Mouse (Mus musculus) forebrain, embryonic 15.5 days (tissue): ENCODE measurements around the gene Znrf3. TPM values are rescaled to one million over a fixed set of nuclear protein-coding genes. Genes with fewer than 3 reads are reported as not detected.

Experiments
- ATAC-seq: fragments of 200-750 bp; cut with Nextera tagmentation; replicated peaks from 2 replicates; pipeline ENCODE4 v1.8.0; 2017; ENCODE audit warnings: mild to moderate bottlenecking, moderate TSS enrichment, moderate library complexity
- H3K27ac ChIP-seq: fragments of 300-500 bp; sonication (generic); replicated peaks from 2 replicates; pipeline ENCODE4 v1.5.1; 2015; ENCODE audit warnings: mild to moderate bottlenecking, inconsistent platforms
- H3K27me3 ChIP-seq: fragments of 300-500 bp; sonication (generic); 2 replicates; pipeline ENCODE4 v1.6.1; 2015; ENCODE audit warnings: inconsistent platforms
- H3K36me3 ChIP-seq: fragments of 300-500 bp; sonication (generic); 2 replicates; pipeline ENCODE4 v1.6.1; 2015; ENCODE audit warnings: mild to moderate bottlenecking, inconsistent platforms
- H3K4me1 ChIP-seq: fragments of 300-500 bp; sonication (generic); 2 replicates; pipeline ENCODE4 v1.6.1; 2015; ENCODE audit warnings: inconsistent platforms
- H3K4me2 ChIP-seq: fragments of 300-500 bp; sonication (generic); replicated peaks from 2 replicates; pipeline ENCODE4 v1.6.1; 2015; ENCODE audit warnings: mild to moderate bottlenecking, inconsistent platforms
- H3K4me3 ChIP-seq: fragments of 300-500 bp; sonication (generic); 2 replicates; pipeline ENCODE4 v1.5.1; 2015; ENCODE audit warnings: mild to moderate bottlenecking, inconsistent platforms
- H3K9ac ChIP-seq: fragments of 300-500 bp; sonication (generic); replicated peaks from 2 replicates; pipeline ENCODE4 v1.6.1; 2015; ENCODE audit warnings: mild to moderate bottlenecking, inconsistent platforms
- H3K9me3 ChIP-seq: fragments of 300-500 bp; sonication (generic); 2 replicates; pipeline ENCODE4 v1.6.1; 2016; ENCODE audit warnings: inconsistent platforms
- WGBS: fragments of 180-500 bp; shearing (Covaris S2); methylation state at CpG from one replicate; pipeline ENCODE4 v1.1.7; 2015; ENCODE audit warnings: mixed read lengths; 5-methylcytosine and 5-hydroxymethylcytosine counted together
- polyA plus RNA-seq: library from polyadenylated mRNA; unstranded; fragments of >200 nt; fragmentation: Nextera tagmentation; extraction: Ambion mirVana; gene quantifications from 2 replicates; pipeline ENCODE4 v1.2.1, GENCODE M21; 2015

Znrf3 gene
- polyA plus RNA-seq, 1 experiment from 2014 or later, result 7.4 TPM

- H3K4me1 ChIP-seq, result no peaks in the 10 kb centered on the region
- no peak overlapping the region for H3K4me2 ChIP-seq
- no peaks in the 10 kb centered on the region for H3K27me3 ChIP-seq
- no peak overlapping the region for H3K27ac ChIP-seq
- H3K4me3 ChIP-seq, result no peak overlapping the region
- no peaks in the 10 kb centered on the region for H3K36me3 ChIP-seq
- 92% methylated on average over 6 of the region's 6 CpGs for WGBS
- no peaks in the 10 kb centered on the region for H3K9me3 ChIP-seq
- H3K9ac ChIP-seq, result no peak overlapping the region
- ATAC-seq, result no peak
Measured at GRCm38 (mm10) chr11:5325217-5325616, 119.4 kb downstream of the Znrf3 start.

DNA sequence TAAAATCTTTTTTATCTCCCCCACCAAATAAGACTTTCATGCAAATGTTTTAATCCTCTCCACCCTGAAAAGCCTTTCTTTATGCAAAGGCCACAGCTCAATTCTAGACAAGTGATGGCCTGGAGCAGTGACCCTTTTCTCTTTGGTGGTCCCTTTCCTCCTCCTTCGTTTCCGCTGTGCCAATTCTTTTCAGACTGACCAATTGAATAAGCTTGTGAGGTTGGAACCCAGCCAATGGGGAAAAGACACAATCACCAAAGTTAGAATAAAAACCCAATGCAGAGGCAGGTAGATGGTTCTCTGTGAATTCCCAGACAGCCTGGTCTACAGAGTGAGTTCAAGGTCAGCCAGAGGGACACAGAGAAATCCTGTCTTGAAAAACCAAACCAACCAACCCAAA, 120.4 kb downstream of the Znrf3 start:
- no peaks in the 10 kb centered on the region for H3K27me3 ChIP-seq
- no peak overlapping the region for H3K9ac ChIP-seq
- H3K4me1 ChIP-seq, result no peaks in the 10 kb centered on the region
- 2% methylated on average over 2 of the region's 2 CpGs for WGBS
- no peak overlapping the region for H3K4me2 ChIP-seq
- no peaks in the 10 kb centered on the region for H3K9me3 ChIP-seq
- no peak for ATAC-seq
- no peak overlapping the region for H3K4me3 ChIP-seq
- no peak overlapping the region for H3K27ac ChIP-seq
- H3K36me3 ChIP-seq, result no peaks in the 10 kb centered on the region

DNA sequence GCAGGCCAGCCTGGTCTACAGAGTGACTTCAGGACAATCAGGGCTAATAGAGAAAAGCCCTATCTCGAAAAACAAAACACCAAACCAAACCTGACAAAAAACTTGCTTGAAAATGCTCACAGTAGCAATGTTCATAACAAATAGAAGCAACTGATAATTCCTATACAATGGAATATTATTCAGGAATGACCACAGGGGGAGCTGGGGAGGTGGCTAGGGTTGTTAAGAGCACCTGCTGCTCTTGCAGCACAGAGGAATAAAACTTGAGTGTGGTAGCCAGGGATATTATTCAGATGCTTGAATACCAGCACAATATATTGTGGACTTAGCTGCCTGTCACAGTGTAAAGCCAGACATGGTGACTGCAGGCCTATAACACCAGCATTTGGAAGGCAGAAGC, 123.0 kb downstream of the Znrf3 start:
- no peak for ATAC-seq
- H3K27ac ChIP-seq, result no peak overlapping the region
- H3K9ac ChIP-seq, result no peak overlapping the region
- WGBS, result 78% methylated on average over 1 of the region's 1 CpGs
- no peaks in the 10 kb centered on the region for H3K27me3 ChIP-seq
- H3K4me2 ChIP-seq, result no peak overlapping the region
- no peak overlapping the region for H3K4me3 ChIP-seq
- peaks cover 18% of the 10 kb centered on the region for H3K4me1 ChIP-seq
- H3K36me3 ChIP-seq, result no peaks in the 10 kb centered on the region
- H3K9me3 ChIP-seq, result no peaks in the 10 kb centered on the region

- H3K27ac ChIP-seq, result peak overlapping the region; percentile 75
- H3K4me1 ChIP-seq, result peaks cover 32% of the 10 kb centered on the region
- no peak overlapping the region for H3K9ac ChIP-seq
- ATAC-seq, result no peak
- no peak overlapping the region for H3K4me2 ChIP-seq
- H3K4me3 ChIP-seq, result no peak overlapping the region
- H3K9me3 ChIP-seq, result no peaks in the 10 kb centered on the region
- H3K36me3 ChIP-seq, result no peaks in the 10 kb centered on the region
- H3K27me3 ChIP-seq, result no peaks in the 10 kb centered on the region
- WGBS, result 42% methylated on average over 2 of the region's 2 CpGs
Measured at GRCm38 (mm10) chr11:5318976-5319375, 125.7 kb downstream of the Znrf3 start.

GRCm38 (mm10) chr11:5318035-5318775, 126.4 kb downstream of the Znrf3 start:
- H3K27ac ChIP-seq, result peak overlapping the region; percentile 75
- no peak overlapping the region for H3K4me2 ChIP-seq
- H3K9ac ChIP-seq, result no peak overlapping the region
- peaks cover 40% of the 10 kb centered on the region for H3K4me1 ChIP-seq
- no peaks in the 10 kb centered on the region for H3K27me3 ChIP-seq
- 3% methylated on average over 8 of the region's 8 CpGs for WGBS
- H3K36me3 ChIP-seq, result no peaks in the 10 kb centered on the region
- H3K4me3 ChIP-seq, result no peak overlapping the region
- no peaks in the 10 kb centered on the region for H3K9me3 ChIP-seq
- ATAC-seq, result peak; percentile 88

DNA sequence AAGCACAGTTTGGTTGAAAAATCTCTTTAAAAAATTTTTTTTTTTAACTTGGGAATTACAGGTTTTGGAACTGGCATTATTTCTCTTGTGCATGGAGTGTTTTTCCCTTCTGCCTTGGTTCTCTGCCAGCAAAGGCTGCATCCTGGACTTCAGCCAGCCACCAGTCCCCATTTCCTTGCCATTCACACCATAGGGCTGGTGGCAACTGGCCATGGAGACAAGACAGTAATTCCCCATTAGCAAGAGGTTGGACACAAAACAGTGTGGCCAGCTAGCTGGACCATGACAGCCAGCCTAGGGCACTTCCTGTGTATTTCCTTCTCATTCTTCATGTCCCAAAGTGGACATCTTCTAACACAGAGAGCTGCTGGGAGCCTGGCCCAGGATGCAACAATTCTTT, 129.9 kb downstream of the Znrf3 start:
- H3K4me2 ChIP-seq, result no peak overlapping the region
- peak; percentile 49 for ATAC-seq
- H3K9ac ChIP-seq, result no peak overlapping the region
- H3K9me3 ChIP-seq, result no peaks in the 10 kb centered on the region
- H3K36me3 ChIP-seq, result no peaks in the 10 kb centered on the region
- no peak overlapping the region for H3K4me3 ChIP-seq
- H3K4me1 ChIP-seq, result peaks cover 43% of the 10 kb centered on the region
- peak overlapping the region; percentile 80 for H3K27ac ChIP-seq
- H3K27me3 ChIP-seq, result no peaks in the 10 kb centered on the region

DNA sequence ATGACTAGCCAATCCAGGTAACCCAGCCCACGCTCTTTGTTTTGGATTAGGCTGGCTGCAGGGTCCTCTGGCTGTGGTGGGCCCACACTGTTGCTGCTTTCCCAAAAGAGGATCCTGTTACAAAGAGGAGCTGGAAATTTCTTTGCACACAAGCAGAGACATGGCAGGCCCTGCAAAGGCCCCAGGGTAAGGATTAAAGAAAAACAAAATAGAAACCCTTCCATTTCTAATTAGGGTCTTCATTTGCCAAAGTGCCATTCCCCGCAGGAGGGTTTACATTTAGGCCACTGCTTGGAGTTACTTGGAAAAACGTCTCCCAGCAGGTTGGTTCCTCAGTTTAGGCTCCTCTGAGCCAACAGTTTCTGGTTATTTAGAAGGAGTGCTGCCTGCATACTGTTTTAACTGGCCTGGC, 130.3 kb downstream of the Znrf3 start:
- 7% methylated on average over 3 of the region's 3 CpGs for WGBS
- no peak overlapping the region; the same call in 1 of the 2 replicates for H3K9ac ChIP-seq
- peaks cover 43% of the 10 kb centered on the region for H3K4me1 ChIP-seq
- no peaks in the 10 kb centered on the region for H3K36me3 ChIP-seq
- H3K4me2 ChIP-seq, result no peak overlapping the region
- no peaks in the 10 kb centered on the region for H3K9me3 ChIP-seq
- H3K4me3 ChIP-seq, result no peak overlapping the region
- peak overlapping the region; percentile 80 for H3K27ac ChIP-seq
- ATAC-seq, result peak; percentile 64; the same call in 1 of the 2 replicates
- H3K27me3 ChIP-seq, result no peaks in the 10 kb centered on the region

- Histone ChIP-seq H3K4me3 (no peak overlapping the region), H3K27me3 (no peaks in the 10 kb centered on the region), H3K27ac (no peak overlapping the region), H3K9me3 (no peaks in the 10 kb centered on the region), H3K4me2 (no peak overlapping the region), H3K4me1 (no peaks in the 10 kb centered on the region), H3K9ac (no peak overlapping the region), H3K36me3 (no peaks in the 10 kb centered on the region)
- ATAC-seq, result no peak
- WGBS, result 90% methylated on average over 13 of the region's 13 CpGs
Measured at GRCm38 (mm10) chr11:5307024-5307905, 137.4 kb downstream of the Znrf3 start.

DNA sequence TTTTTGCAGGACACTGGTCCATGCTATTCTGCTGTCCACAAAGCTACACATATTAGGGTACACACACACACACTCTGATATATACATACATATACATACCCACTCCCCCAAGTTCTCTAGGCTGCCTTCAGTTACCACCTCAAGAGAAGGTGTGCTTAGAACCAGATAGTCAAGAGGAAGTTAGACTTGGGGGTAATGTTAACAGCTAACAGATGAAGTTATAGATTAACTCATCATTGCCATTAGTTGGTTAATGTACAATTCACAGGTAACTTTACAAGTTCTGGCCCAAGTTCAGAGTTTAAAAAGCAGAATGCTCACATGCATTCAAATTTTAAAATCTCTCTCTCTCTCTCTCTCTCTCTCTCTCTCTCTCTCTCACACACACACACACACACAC, 138.6 kb downstream of the Znrf3 start:
- no peak overlapping the region for H3K4me3 ChIP-seq
- H3K27me3 ChIP-seq, result no peaks in the 10 kb centered on the region
- no peak overlapping the region for H3K27ac ChIP-seq
- no peak for ATAC-seq
- H3K4me2 ChIP-seq, result no peak overlapping the region
- H3K36me3 ChIP-seq, result no peaks in the 10 kb centered on the region
- H3K4me1 ChIP-seq, result no peaks in the 10 kb centered on the region
- H3K9me3 ChIP-seq, result no peaks in the 10 kb centered on the region
- no peak overlapping the region for H3K9ac ChIP-seq

DNA sequence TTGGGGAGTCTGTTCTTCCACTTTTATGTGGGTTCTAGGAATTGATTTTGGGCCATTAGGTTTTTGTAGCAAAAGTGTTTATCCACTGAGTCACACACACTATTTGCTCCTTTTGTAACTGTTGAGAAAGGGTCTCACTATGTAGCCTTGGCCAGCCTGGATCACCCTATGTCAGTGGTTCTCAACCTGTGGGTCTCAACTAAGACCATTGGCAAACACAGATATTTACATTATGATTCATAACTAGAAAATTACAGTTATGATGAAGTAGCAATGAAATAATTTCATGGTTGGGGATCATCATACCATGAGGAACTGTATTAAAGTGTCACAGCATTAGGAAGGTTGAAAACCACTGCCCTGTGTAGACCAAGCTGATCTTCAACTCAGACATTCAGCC, 140.1 kb downstream of the Znrf3 start:
- Histone ChIP-seq H3K36me3 (no peaks in the 10 kb centered on the region), H3K4me1 (no peaks in the 10 kb centered on the region), H3K9me3 (no peaks in the 10 kb centered on the region), H3K9ac (no peak overlapping the region), H3K27me3 (no peaks in the 10 kb centered on the region), H3K27ac (no peak overlapping the region), H3K4me3 (no peak overlapping the region), H3K4me2 (no peak overlapping the region)
- no peak for ATAC-seq

- Histone ChIP-seq H3K4me3 (no peak overlapping the region), H3K36me3 (no peaks in the 10 kb centered on the region), H3K27ac (no peak overlapping the region), H3K9me3 (no peaks in the 10 kb centered on the region), H3K27me3 (no peaks in the 10 kb centered on the region), H3K9ac (no peak overlapping the region), H3K4me1 (peaks cover 16% of the 10 kb centered on the region), H3K4me2 (no peak overlapping the region)
- no peak for ATAC-seq
- WGBS, result 13% methylated on average over 1 of the region's 1 CpGs
Measured at GRCm38 (mm10) chr11:5298007-5298372, 146.7 kb downstream of the Znrf3 start.

DNA sequence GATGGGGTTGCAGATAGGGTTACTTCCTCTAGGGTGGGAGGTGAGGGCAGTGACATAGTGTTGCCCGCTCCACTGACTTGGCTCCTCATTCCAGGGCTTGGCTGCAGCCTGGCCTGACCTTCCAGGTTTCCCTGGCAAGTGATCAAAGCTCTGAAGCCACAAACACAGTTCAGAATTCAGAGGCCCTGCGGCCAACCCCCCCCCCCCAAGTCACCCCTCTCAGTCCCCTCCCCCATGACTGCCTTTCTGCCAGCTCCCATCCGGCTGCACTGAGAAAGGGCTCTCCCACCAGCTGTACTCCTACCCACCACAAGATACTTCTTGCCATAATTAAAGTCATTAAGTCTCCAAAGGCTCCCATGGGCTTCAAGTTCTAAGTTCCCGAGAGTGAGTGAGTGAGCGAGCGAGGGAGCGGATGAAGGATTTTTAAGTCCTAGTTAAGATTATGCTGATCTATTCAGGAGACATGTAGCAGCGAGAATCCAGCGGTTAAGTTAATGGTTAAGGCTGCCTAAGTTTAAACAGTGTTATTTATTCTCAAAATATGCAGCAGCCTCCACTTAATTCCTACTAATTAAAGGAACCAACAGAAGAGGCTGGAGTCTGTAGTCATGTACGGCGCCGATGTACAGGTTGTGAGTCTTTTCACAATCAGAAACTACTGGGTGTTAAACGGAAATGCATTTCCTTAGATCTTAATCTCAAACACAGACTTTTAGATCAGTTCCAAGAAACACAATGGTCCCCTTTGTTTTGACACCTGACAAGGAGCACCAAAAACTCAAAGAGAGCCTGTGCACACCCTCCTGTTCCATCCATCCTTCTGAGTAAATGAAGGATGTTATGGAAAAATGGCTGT, 147.3 kb downstream of the Znrf3 start:
- H3K27ac ChIP-seq, result 0 out of 2 replicates have a peak overlapping the region, but pooled peaks have one; percentile 6
- peak; percentile 43; the same call in 1 of the 2 replicates for ATAC-seq
- H3K4me2 ChIP-seq, result no peak overlapping the region

More for the DNA sequence above, 147.3 kb downstream of the Znrf3 start:
- no peaks in the 10 kb centered on the region for H3K27me3 ChIP-seq
- H3K9ac ChIP-seq, result no peak overlapping the region
- no peaks in the 10 kb centered on the region for H3K9me3 ChIP-seq
- H3K4me3 ChIP-seq, result no peak overlapping the region
- peaks cover 16% of the 10 kb centered on the region for H3K4me1 ChIP-seq
- no peaks in the 10 kb centered on the region for H3K36me3 ChIP-seq
- WGBS, result 12% methylated on average over 13 of the region's 13 CpGs
